Mouse (Mus musculus): ENCODE results near the gene Mrps15. TPM values are rescaled to one million over a fixed set of nuclear protein-coding genes. Genes with fewer than 3 reads are reported as not detected.

The Mrps15 gene
- total RNA-seq, 1 experiment = 61.1 TPM

- no peak for DNase-seq (ENCODE audit: low read depth, low spot score)
- no peak overlapping the region for H3K4me3 ChIP-seq (ENCODE audit: insufficient read depth in 1 of 2, low read depth in 1 of 2, low read length in 2 of 2, poor library complexity in 1 of 2, severe bottlenecking in 1 of 2)
- in situ Hi-C loops (cut with MboI; ENCODE audit: low sequenced_read_pairs in 2 of 2, unreplicated experiment in 2 of 2) = no loop called here
Observed at GRCm38 (mm10) chr4:126065241-126065640, 18.5 kb downstream of the Mrps15 start.

DNA sequence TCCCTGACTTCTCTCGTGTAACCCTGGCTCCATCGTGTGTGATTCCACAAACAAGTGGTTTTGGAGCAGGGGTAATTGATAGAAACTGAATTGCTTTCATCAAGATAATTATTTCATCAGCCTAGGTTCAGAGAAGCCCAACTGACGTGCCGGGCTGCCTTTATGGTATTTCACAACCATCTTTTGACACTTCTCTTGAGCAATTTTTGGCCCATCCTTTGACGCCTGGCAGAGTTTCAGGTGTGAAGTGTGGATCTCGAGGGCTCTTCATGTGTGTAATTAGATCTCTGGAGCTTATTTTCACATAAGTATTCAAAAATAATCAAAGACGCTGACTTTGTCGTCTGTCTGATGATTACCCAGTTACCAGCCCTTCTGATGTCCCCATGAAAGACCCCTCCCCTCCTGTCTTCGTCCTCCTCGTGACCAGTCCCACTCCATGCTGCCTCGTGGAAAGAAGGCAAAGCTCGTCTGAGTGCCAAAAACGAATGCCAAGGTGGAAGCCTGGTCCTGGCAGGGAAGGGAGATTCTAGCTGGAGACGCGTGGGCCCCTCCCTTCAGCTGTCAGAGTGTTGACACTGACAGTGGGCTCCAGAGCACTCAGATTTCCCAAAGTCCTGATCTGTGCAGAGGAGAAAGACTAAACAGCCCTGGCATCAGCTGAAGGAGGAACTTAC, 20.8 kb downstream of the Mrps15 start:
- no peak for TF ChIP-seq CHD2 (IDR thresholded peaks at IDR 0.05; ENCODE audit: low read depth, low read length)
- TF ChIP-seq MAFK (IDR thresholded peaks at IDR 0.05; ENCODE audit: insufficient read depth, low read depth, low read length) = no peak
- Histone ChIP-seq H3K27ac (ENCODE audit: insufficient read depth, low read depth, low read length, poor library complexity, severe bottlenecking) (no peak overlapping the region), H3K9ac (ENCODE audit: insufficient read depth, low read depth, low read length, poor library complexity, severe bottlenecking) (no peak overlapping the region), H3K9me3 (ENCODE audit: control insufficient read depth, insufficient read depth, low read depth, low read length) (no peaks in the 10 kb centered on the region), H3K4me3 (ENCODE audit: insufficient read depth in 1 of 2, low read depth in 1 of 2, low read length in 2 of 2, poor library complexity in 1 of 2, severe bottlenecking in 1 of 2) (no peak overlapping the region), H3K4me1 (ENCODE audit: control insufficient read depth in 2 of 2, insufficient read depth in 2 of 2, low read length in 2 of 2, poor library complexity in 1 of 2) (peaks cover 0 to 7% of the 10 kb centered on the region in 2 experiments; a peak in 2 of 4 replicates), H3K36me3 (ENCODE audit: control insufficient read depth, insufficient read depth, low read length, poor library complexity, severe bottlenecking) (no peaks in the 10 kb centered on the region)
- DNase-seq (ENCODE audit: low read depth, low spot score) = no peak
- in situ Hi-C loops (cut with MboI; ENCODE audit: low sequenced_read_pairs in 2 of 2, unreplicated experiment in 2 of 2) = no loop called here

More at GRCm38 (mm10) chr4:126065241-126065640, 18.5 kb downstream of the Mrps15 start:
- TF ChIP-seq ZNF384 (IDR thresholded peaks at IDR 0.05; ENCODE audit: low read depth, low read length) (no peak), HCFC1 (IDR thresholded peaks at IDR 0.05; ENCODE audit: borderline replicate concordance, insufficient read depth, low read length) (no peak), MAFK (IDR thresholded peaks at IDR 0.05; ENCODE audit: insufficient read depth, low read depth, low read length) (no peak), CHD2 (IDR thresholded peaks at IDR 0.05; ENCODE audit: low read depth, low read length) (no peak), ZC3H11A (IDR thresholded peaks at IDR 0.05; ENCODE audit: borderline replicate concordance, low read depth, low read length) (no peak)
- no peak overlapping the region for H3K9ac ChIP-seq (ENCODE audit: insufficient read depth, low read depth, low read length, poor library complexity, severe bottlenecking)
- no peak overlapping the region for H3K27ac ChIP-seq (ENCODE audit: insufficient read depth, low read depth, low read length, poor library complexity, severe bottlenecking)
- peaks cover 0 to 3% of the 10 kb centered on the region in 2 experiments; a peak in 2 of 4 replicates for H3K4me1 ChIP-seq (ENCODE audit: control insufficient read depth in 2 of 2, insufficient read depth in 2 of 2, low read length in 2 of 2, poor library complexity in 1 of 2)
- H3K36me3 ChIP-seq (ENCODE audit: control insufficient read depth, insufficient read depth, low read length, poor library complexity, severe bottlenecking) = no peaks in the 10 kb centered on the region
- no peaks in the 10 kb centered on the region for H3K9me3 ChIP-seq (ENCODE audit: control insufficient read depth, insufficient read depth, low read depth, low read length)

- Histone ChIP-seq H3K4me3 (ENCODE audit: insufficient read depth in 1 of 2, low read depth in 1 of 2, low read length in 2 of 2, poor library complexity in 1 of 2, severe bottlenecking in 1 of 2) (no peak overlapping the region), H3K9me3 (ENCODE audit: control insufficient read depth, insufficient read depth, low read depth, low read length) (no peaks in the 10 kb centered on the region), H3K27ac (ENCODE audit: insufficient read depth, low read depth, low read length, poor library complexity, severe bottlenecking) (no peak overlapping the region), H3K4me1 (ENCODE audit: control insufficient read depth in 2 of 2, insufficient read depth in 2 of 2, low read length in 2 of 2, poor library complexity in 1 of 2) (peaks cover 0 to 7% of the 10 kb centered on the region in 2 experiments; a peak in 2 of 4 replicates), H3K36me3 (ENCODE audit: control insufficient read depth, insufficient read depth, low read length, poor library complexity, severe bottlenecking) (no peaks in the 10 kb centered on the region), H3K9ac (ENCODE audit: insufficient read depth, low read depth, low read length, poor library complexity, severe bottlenecking) (no peak overlapping the region)
- in situ Hi-C loops (cut with MboI; ENCODE audit: low sequenced_read_pairs in 2 of 2, unreplicated experiment in 2 of 2) = no loop called here
- TF ChIP-seq CHD2 (IDR thresholded peaks at IDR 0.05; ENCODE audit: low read depth, low read length) (no peak), MAFK (IDR thresholded peaks at IDR 0.05; ENCODE audit: insufficient read depth, low read depth, low read length) (no peak), ZC3H11A (IDR thresholded peaks at IDR 0.05; ENCODE audit: borderline replicate concordance, low read depth, low read length) (no peak), ZNF384 (IDR thresholded peaks at IDR 0.05; ENCODE audit: low read depth, low read length) (no peak), HCFC1 (IDR thresholded peaks at IDR 0.05; ENCODE audit: borderline replicate concordance, insufficient read depth, low read length) (no peak)
- DNase-seq (ENCODE audit: low read depth, low spot score) = no peak
Observed at GRCm38 (mm10) chr4:126068842-126069241, 22.1 kb downstream of the Mrps15 start.

DNA sequence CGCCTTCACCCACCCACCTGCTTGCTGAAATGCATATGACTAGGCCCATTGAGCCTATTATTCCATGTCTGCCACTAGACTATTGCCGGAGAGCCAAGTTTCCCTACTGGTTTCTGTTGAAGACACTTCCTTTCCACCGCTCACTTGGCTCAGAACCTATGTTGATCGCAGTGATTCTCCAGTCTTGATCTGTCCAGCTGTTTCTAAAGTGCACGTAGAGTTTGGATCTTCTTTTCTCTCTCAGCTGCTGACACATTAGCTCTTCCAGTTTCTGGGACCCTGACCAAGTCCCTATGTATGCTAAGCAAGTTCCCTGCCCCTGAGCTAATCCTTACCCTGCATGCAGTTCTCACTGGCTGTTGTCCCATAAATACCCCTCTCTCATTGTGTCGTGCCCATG, 31.1 kb downstream of the Mrps15 start:
- H3K4me1 ChIP-seq (ENCODE audit: control insufficient read depth in 2 of 2, insufficient read depth in 2 of 2, low read length in 2 of 2, poor library complexity in 1 of 2) = peaks cover 6 to 13% of the 10 kb centered on the region in 2 experiments; a peak in 3 of 4 replicates
- no peak overlapping the region for H3K27ac ChIP-seq (ENCODE audit: insufficient read depth, low read depth, low read length, poor library complexity, severe bottlenecking)
- TF ChIP-seq ZC3H11A (IDR thresholded peaks at IDR 0.05; ENCODE audit: borderline replicate concordance, low read depth, low read length) (no peak), ZNF384 (IDR thresholded peaks at IDR 0.05; ENCODE audit: low read depth, low read length) (no peak)
- no peaks in the 10 kb centered on the region for H3K36me3 ChIP-seq (ENCODE audit: control insufficient read depth, insufficient read depth, low read length, poor library complexity, severe bottlenecking)
- DNase-seq (ENCODE audit: low read depth, low spot score) = no peak
- no peaks in the 10 kb centered on the region for H3K9me3 ChIP-seq (ENCODE audit: control insufficient read depth, insufficient read depth, low read depth, low read length)
- H3K9ac ChIP-seq (ENCODE audit: insufficient read depth, low read depth, low read length, poor library complexity, severe bottlenecking) = no peak overlapping the region
- in situ Hi-C loops (cut with MboI; ENCODE audit: low sequenced_read_pairs in 2 of 2, unreplicated experiment in 2 of 2) = no loop called here
- no peak overlapping the region for H3K4me3 ChIP-seq (ENCODE audit: insufficient read depth in 1 of 2, low read depth in 1 of 2, low read length in 2 of 2, poor library complexity in 1 of 2, severe bottlenecking in 1 of 2)

DNA sequence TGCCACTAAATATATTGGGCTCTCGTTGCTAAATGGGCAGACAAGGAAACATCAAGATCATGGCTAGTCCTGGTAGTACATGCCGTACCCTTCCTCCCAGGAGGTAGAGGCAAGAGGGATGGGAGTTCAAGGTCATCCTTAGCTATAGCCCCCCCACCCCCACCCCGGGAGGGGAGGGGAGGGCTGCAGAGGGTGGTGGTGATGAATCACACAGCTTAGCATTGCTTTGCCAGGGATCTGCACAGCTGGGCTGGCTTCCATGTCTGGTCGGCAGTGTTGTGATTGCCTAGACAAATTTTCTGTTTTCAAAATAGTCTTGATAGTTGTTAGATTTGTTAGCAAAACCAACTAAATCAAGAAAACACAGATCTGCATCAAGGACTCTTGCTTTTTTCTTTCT, 32.5 kb downstream of the Mrps15 start:
- H3K9ac ChIP-seq (ENCODE audit: insufficient read depth, low read depth, low read length, poor library complexity, severe bottlenecking) = no peak overlapping the region
- no peak for TF ChIP-seq ZC3H11A (IDR thresholded peaks at IDR 0.05; ENCODE audit: borderline replicate concordance, low read depth, low read length)
- TF ChIP-seq HCFC1 (IDR thresholded peaks at IDR 0.05; ENCODE audit: borderline replicate concordance, insufficient read depth, low read length) = no peak
- no peak for TF ChIP-seq MAFK (IDR thresholded peaks at IDR 0.05; ENCODE audit: insufficient read depth, low read depth, low read length)
- TF ChIP-seq CHD2 (IDR thresholded peaks at IDR 0.05; ENCODE audit: low read depth, low read length) = no peak
- no peak for TF ChIP-seq ZNF384 (IDR thresholded peaks at IDR 0.05; ENCODE audit: low read depth, low read length)
- H3K4me3 ChIP-seq (ENCODE audit: insufficient read depth in 1 of 2, low read depth in 1 of 2, low read length in 2 of 2, poor library complexity in 1 of 2, severe bottlenecking in 1 of 2) = no peak overlapping the region
- H3K36me3 ChIP-seq (ENCODE audit: control insufficient read depth, insufficient read depth, low read length, poor library complexity, severe bottlenecking) = no peaks in the 10 kb centered on the region
- no peak overlapping the region for H3K27ac ChIP-seq (ENCODE audit: insufficient read depth, low read depth, low read length, poor library complexity, severe bottlenecking)
- DNase-seq (ENCODE audit: low read depth, low spot score) = no peak
- in situ Hi-C loops (cut with MboI; ENCODE audit: low sequenced_read_pairs in 2 of 2, unreplicated experiment in 2 of 2) = no loop called here
- H3K9me3 ChIP-seq (ENCODE audit: control insufficient read depth, insufficient read depth, low read depth, low read length) = no peaks in the 10 kb centered on the region
- H3K4me1 ChIP-seq (ENCODE audit: control insufficient read depth in 2 of 2, insufficient read depth in 2 of 2, low read length in 2 of 2, poor library complexity in 1 of 2) = peaks cover 6 to 17% of the 10 kb centered on the region in 2 experiments; a peak in 3 of 4 replicates

All from ES-E14 (cell line).